Mouse (Mus musculus) lung, embryonic 16.5 days (tissue): ENCODE data around the gene Syngap1. TPM values are rescaled to one million over a fixed set of nuclear protein-coding genes. Genes with fewer than 3 reads are reported as not detected.
"Not testable (repeated sequence)": the region's sequence is repeated elsewhere in the genome, so short reads cannot be mapped to it uniquely, and the experiment has no call there.

Source experiments
- ATAC-seq: fragments of 200-750 bp; cut with Nextera tagmentation; 2 replicates; pipeline ENCODE4 v1.8.0; 2017; ENCODE audit warnings: low read depth, mild to moderate bottlenecking, moderate library complexity
- H3K27ac ChIP-seq: fragments of 300-500 bp; sonication (generic); 2 replicates; pipeline ENCODE4 v1.5.1; 2014; ENCODE audit warnings: mild to moderate bottlenecking, control low read depth, low read length
- H3K27me3 ChIP-seq: fragments of 300-500 bp; sonication (generic); 2 replicates; pipeline ENCODE4 v1.6.1; 2014; ENCODE audit warnings: low read depth, low read length, mixed read lengths; ENCODE audit not compliant: control insufficient read depth, insufficient read depth
- H3K36me3 ChIP-seq: fragments of 300-500 bp; sonication (generic); 2 replicates; pipeline ENCODE4 v1.6.1; 2014; ENCODE audit warnings: low read length; ENCODE audit not compliant: control insufficient read depth, insufficient read depth
- H3K4me1 ChIP-seq: fragments of 300-500 bp; sonication (generic); replicated peaks from 2 replicates; pipeline ENCODE4 v1.6.1; 2014; ENCODE audit warnings: low read length, mixed read lengths; ENCODE audit not compliant: control insufficient read depth, insufficient read depth
- H3K4me2 ChIP-seq: fragments of 300-500 bp; sonication (generic); 2 replicates; pipeline ENCODE4 v1.6.1; 2014; ENCODE audit warnings: low read depth, low read length, control low read depth
- H3K4me3 ChIP-seq: fragments of 300-500 bp; sonication (generic); 2 replicates; pipeline ENCODE4 v1.5.1; 2014; ENCODE audit warnings: mild to moderate bottlenecking, low read length, control low read depth
- H3K9ac ChIP-seq: fragments of 300-500 bp; sonication (generic); 2 replicates; pipeline ENCODE4 v1.6.1; 2014; ENCODE audit warnings: low read length, control low read depth
- H3K9me3 ChIP-seq: fragments of 300-500 bp; sonication (generic); 2 replicates; pipeline ENCODE4 v1.6.1; 2016; ENCODE audit warnings: low read length; ENCODE audit not compliant: control insufficient read depth
- WGBS: fragments of 180-500 bp; shearing (Covaris S2); extraction: QIAGEN DNeasy Blood & Tissue Kit; methylation state at CpG from one replicate; pipeline ENCODE4 v1.1.7; 2014; 5-methylcytosine and 5-hydroxymethylcytosine counted together
- polyA plus RNA-seq: library from polyadenylated mRNA; unstranded; fragments of >200 nt; fragmentation: Nextera tagmentation; extraction: Ambion mirVana; gene quantifications from 2 replicates; pipeline ENCODE4 v1.2.1, GENCODE M21; 2015

The Syngap1 gene
- polyA plus RNA-seq, 1 experiment from 2014 or later = 0.90 TPM

DNA sequence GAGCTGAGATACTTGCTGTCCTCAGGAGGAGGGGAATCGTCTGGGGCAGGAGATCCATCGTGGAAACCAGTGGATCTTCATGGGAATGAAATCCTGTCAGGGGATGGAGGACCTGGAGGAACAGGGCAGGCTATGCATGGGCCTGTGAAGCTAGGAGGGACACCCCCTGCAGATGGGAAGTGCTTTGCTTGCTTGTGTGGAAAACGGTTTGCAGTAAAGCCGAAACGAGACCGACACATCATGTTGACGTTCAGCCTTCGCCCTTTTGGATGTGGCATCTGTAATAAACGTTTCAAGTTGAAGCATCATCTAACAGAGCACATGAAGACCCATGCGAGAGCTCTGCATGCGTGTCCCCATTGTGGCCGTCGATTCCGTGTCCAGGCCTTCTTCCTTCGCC, 33.5 kb downstream of the Syngap1 start:
- Histone ChIP-seq H3K4me1 (peaks cover 28% of the 10 kb centered on the region), H3K36me3 (peaks cover 31% of the 10 kb centered on the region), H3K4me3 (no peak overlapping the region), H3K27ac (no peak overlapping the region), H3K4me2 (no peak overlapping the region), H3K27me3 (no peaks in the 10 kb centered on the region), H3K9me3 (no peaks in the 10 kb centered on the region), H3K9ac (no peak overlapping the region)
- WGBS = 89% methylated on average over 15 of the region's 15 CpGs
- no peak for ATAC-seq

- Histone ChIP-seq H3K27ac (no peak overlapping the region), H3K9ac (no peak overlapping the region), H3K4me3 (no peak overlapping the region), H3K4me1 (peaks cover 28% of the 10 kb centered on the region), H3K36me3 (peaks cover 31% of the 10 kb centered on the region), H3K9me3 (no peaks in the 10 kb centered on the region), H3K4me2 (no peak overlapping the region), H3K27me3 (no peaks in the 10 kb centered on the region)
- ATAC-seq = no peak
Measured at GRCm38 (mm10) chr17:26975415-26975814, 34.4 kb downstream of the Syngap1 start.

- H3K4me2 ChIP-seq, H3K27ac ChIP-seq, H3K27me3 ChIP-seq, ATAC-seq, H3K9me3 ChIP-seq, H3K4me3 ChIP-seq, H3K9ac ChIP-seq: not testable (repeated sequence)
- H3K36me3 ChIP-seq = peaks cover 34% of the 10 kb centered on the region
- 80% methylated on average over 6 of the region's 6 CpGs for WGBS
- peaks cover 17% of the 10 kb centered on the region for H3K4me1 ChIP-seq
Measured at GRCm38 (mm10) chr17:26977354-26977753, 36.3 kb downstream of the Syngap1 start.

GRCm38 (mm10) chr17:26979426-26979825, 38.4 kb downstream of the Syngap1 start:
- no peak overlapping the region for H3K27ac ChIP-seq
- 79% methylated on average over 2 of the region's 2 CpGs for WGBS
- H3K4me3 ChIP-seq = no peak overlapping the region
- H3K9me3 ChIP-seq = no peaks in the 10 kb centered on the region
- H3K4me1 ChIP-seq = peaks cover 8% of the 10 kb centered on the region
- ATAC-seq = no peak
- H3K36me3 ChIP-seq = peaks cover 34% of the 10 kb centered on the region
- no peak overlapping the region for H3K4me2 ChIP-seq
- H3K9ac ChIP-seq = no peak overlapping the region
- no peaks in the 10 kb centered on the region for H3K27me3 ChIP-seq

GRCm38 (mm10) chr17:26981050-26981449, 40.0 kb downstream of the Syngap1 start:
- H3K27me3 ChIP-seq = no peaks in the 10 kb centered on the region
- H3K9me3 ChIP-seq = no peaks in the 10 kb centered on the region
- 0 out of 2 replicates have a peak, but pooled peaks cover under 1% of the 10 kb centered on the region for H3K4me1 ChIP-seq
- 56% methylated on average over 2 of the region's 2 CpGs for WGBS
- H3K27ac ChIP-seq = no peak overlapping the region
- peaks cover 23% of the 10 kb centered on the region for H3K36me3 ChIP-seq
- no peak overlapping the region for H3K9ac ChIP-seq
- no peak for ATAC-seq
- no peak overlapping the region for H3K4me3 ChIP-seq
- no peak overlapping the region for H3K4me2 ChIP-seq

GRCm38 (mm10) chr17:26983382-26983781, 42.3 kb downstream of the Syngap1 start:
- Histone ChIP-seq H3K9me3 (no peaks in the 10 kb centered on the region), H3K4me3 (no peak overlapping the region), H3K27me3 (no peaks in the 10 kb centered on the region), H3K9ac (no peak overlapping the region), H3K27ac (no peak overlapping the region), H3K36me3 (peaks cover 10% of the 10 kb centered on the region; the same call in 1 of the 2 replicates), H3K4me1 (no peaks in the 10 kb centered on the region), H3K4me2 (no peak overlapping the region)
- no peak for ATAC-seq
- WGBS = 92% methylated on average over 4 of the region's 4 CpGs

DNA sequence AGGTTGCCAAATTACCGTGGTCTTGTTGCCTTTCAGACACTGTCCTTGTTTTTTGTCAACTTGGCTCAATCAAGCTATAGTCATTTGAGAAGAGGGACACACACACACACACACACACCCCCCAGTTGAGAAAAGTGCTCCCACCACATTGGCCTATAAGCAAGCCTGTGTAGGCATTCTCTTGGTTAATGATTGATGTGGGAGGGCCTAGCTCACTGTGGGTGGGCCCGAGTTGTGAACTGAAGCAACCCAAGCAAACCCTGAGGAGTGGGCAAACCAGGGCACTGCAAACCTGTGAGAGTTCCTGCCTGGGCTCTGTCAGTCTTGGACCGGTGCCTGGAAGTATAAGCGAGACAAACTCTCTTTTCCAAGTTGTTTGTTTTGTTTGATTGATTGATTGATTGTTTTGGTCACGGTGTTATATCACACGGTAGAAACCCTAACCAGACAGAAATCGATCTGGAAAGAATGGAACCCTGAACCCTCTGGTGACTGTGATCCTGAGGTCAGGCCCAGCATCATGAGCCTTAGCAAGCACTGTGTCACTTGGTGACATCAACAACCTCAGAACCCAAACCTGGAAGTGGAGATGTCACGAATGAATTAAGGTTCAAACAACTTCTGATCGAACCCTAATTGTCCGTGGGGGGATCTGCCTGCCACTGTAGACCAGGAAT, 44.6 kb downstream of the Syngap1 start:
- 54% methylated on average over 10 of the region's 10 CpGs for WGBS
- Histone ChIP-seq H3K27ac (no peak overlapping the region), H3K36me3 (peaks cover 2% of the 10 kb centered on the region; the same call in 1 of the 2 replicates)

GRCm38 (mm10) chr17:26990521-26990920, 49.5 kb downstream of the Syngap1 start:
- H3K27me3 ChIP-seq = no peaks in the 10 kb centered on the region
- H3K9ac ChIP-seq = no peak overlapping the region
- no peak overlapping the region for H3K4me2 ChIP-seq
- no peak overlapping the region for H3K27ac ChIP-seq
- no peaks in the 10 kb centered on the region for H3K36me3 ChIP-seq
- no peaks in the 10 kb centered on the region for H3K9me3 ChIP-seq
- ATAC-seq = no peak
- H3K4me1 ChIP-seq = peaks cover 14% of the 10 kb centered on the region
- H3K4me3 ChIP-seq = no peak overlapping the region

More for the DNA sequence above, 44.6 kb downstream of the Syngap1 start:
- Histone ChIP-seq H3K27me3 (no peaks in the 10 kb centered on the region), H3K4me3 (no peak overlapping the region), H3K9ac (no peak overlapping the region), H3K4me2 (no peak overlapping the region), H3K9me3 (no peaks in the 10 kb centered on the region), H3K4me1 (no peaks in the 10 kb centered on the region)
- no peak for ATAC-seq

- peaks cover 15% of the 10 kb centered on the region for H3K4me1 ChIP-seq
- H3K4me2 ChIP-seq = peak overlapping the region; percentile 31
- H3K9ac ChIP-seq = no peak overlapping the region
- peak; percentile 87 for ATAC-seq
- H3K27ac ChIP-seq = peak overlapping the region; percentile 36
- H3K4me3 ChIP-seq = no peak overlapping the region
- no peaks in the 10 kb centered on the region for H3K27me3 ChIP-seq
- no peaks in the 10 kb centered on the region for H3K9me3 ChIP-seq
- no peaks in the 10 kb centered on the region for H3K36me3 ChIP-seq
- 26% methylated on average over 14 of the region's 14 CpGs for WGBS
Measured at GRCm38 (mm10) chr17:26994410-26994809, 53.4 kb downstream of the Syngap1 start.
